Mouse (Mus musculus): ENCODE measurements at regions not wholly inside any gene's neighbourhood (a gene's known extent, or its start where the extent isn't known, plus 50 kb on each side); places are given as distances from the start of the nearest gene placed in this dataset.

GRCm38 (mm10) chr10:26434586-26434985, 58.8 kb upstream of the L3mbtl3 start:
- DNase-seq (ENCODE audit: low spot score in 2 of 2), result no peak

- no peak for DNase-seq (ENCODE audit: low spot score in 2 of 2)
Measured at GRCm38 (mm10) chr10:26440720-26441119, 64.9 kb upstream of the L3mbtl3 start.

- no peak for DNase-seq (ENCODE audit: low spot score in 2 of 2)
Measured at GRCm38 (mm10) chr10:26484311-26484710, 108.5 kb upstream of the L3mbtl3 start.

- no peak for DNase-seq (ENCODE audit: low spot score in 2 of 2)
Measured at GRCm38 (mm10) chr10:26491351-26491750, 115.6 kb upstream of the L3mbtl3 start.

- DNase-seq (ENCODE audit: low spot score in 2 of 2), result no peak
Measured at GRCm38 (mm10) chr10:26492146-26492545, 116.4 kb upstream of the L3mbtl3 start.

- no peak for DNase-seq (ENCODE audit: low spot score in 2 of 2)
Measured at GRCm38 (mm10) chr10:26492856-26493484, 117.2 kb upstream of the L3mbtl3 start.

GRCm38 (mm10) chr10:26493801-26494200, 118.0 kb upstream of the L3mbtl3 start:
- DNase-seq (ENCODE audit: low spot score in 2 of 2), result no peak

GRCm38 (mm10) chr10:26494380-26494781, 118.6 kb upstream of the L3mbtl3 start:
- peak in 1 of 2 experiments; percentile 59 for DNase-seq (ENCODE audit: low spot score in 2 of 2)

GRCm38 (mm10) chr10:26500265-26500935, 124.6 kb upstream of the L3mbtl3 start:
- peak; percentile 6 to 41 for DNase-seq (ENCODE audit: low spot score in 2 of 2)

GRCm38 (mm10) chr10:26520879-26521278, 145.1 kb upstream of the L3mbtl3 start:
- no peak for DNase-seq (ENCODE audit: low spot score in 2 of 2)

GRCm38 (mm10) chr10:26525848-26526546, 150.2 kb upstream of the L3mbtl3 start:
- no peak for DNase-seq (ENCODE audit: low spot score in 2 of 2)

GRCm38 (mm10) chr10:26540189-26540588, 164.4 kb upstream of the L3mbtl3 start:
- no peak for DNase-seq (ENCODE audit: low spot score in 2 of 2)

- no peak for DNase-seq (ENCODE audit: low spot score in 2 of 2)
Measured at GRCm38 (mm10) chr10:26544061-26544460, 168.3 kb upstream of the L3mbtl3 start.

- no peak for DNase-seq (ENCODE audit: low spot score in 2 of 2)
Measured at GRCm38 (mm10) chr10:26544796-26545195, 169.0 kb upstream of the L3mbtl3 start.

GRCm38 (mm10) chr10:26556246-26556645, 180.5 kb upstream of the L3mbtl3 start:
- DNase-seq (ENCODE audit: low spot score in 2 of 2), result no peak

GRCm38 (mm10) chr10:26558118-26558517, 182.3 kb upstream of the L3mbtl3 start:
- no peak for DNase-seq (ENCODE audit: low spot score in 2 of 2)

GRCm38 (mm10) chr10:26559323-26559722, 183.6 kb upstream of the L3mbtl3 start:
- DNase-seq (ENCODE audit: low spot score in 2 of 2), result no peak

- no peak for DNase-seq (ENCODE audit: low spot score in 2 of 2)
Measured at GRCm38 (mm10) chr10:26560456-26560855, 184.7 kb upstream of the L3mbtl3 start.

GRCm38 (mm10) chr10:26564462-26564861, 188.7 kb upstream of the L3mbtl3 start:
- peak; percentile 8 to 49 for DNase-seq (ENCODE audit: low spot score in 2 of 2)

GRCm38 (mm10) chr10:26567613-26568012, 185.6 kb upstream of the Arhgap18 start:
- no peak for DNase-seq (ENCODE audit: low spot score in 2 of 2)

GRCm38 (mm10) chr10:26570468-26570867, 182.8 kb upstream of the Arhgap18 start:
- no peak for DNase-seq (ENCODE audit: low spot score in 2 of 2)

- no peak for DNase-seq (ENCODE audit: low spot score in 2 of 2)
Measured at GRCm38 (mm10) chr10:26571377-26571776, 181.8 kb upstream of the Arhgap18 start.

All from layer of hippocampus, adult 18-20 months (tissue).